Mouse (Mus musculus): ENCODE measurements around the gene Muc13.

DNA sequence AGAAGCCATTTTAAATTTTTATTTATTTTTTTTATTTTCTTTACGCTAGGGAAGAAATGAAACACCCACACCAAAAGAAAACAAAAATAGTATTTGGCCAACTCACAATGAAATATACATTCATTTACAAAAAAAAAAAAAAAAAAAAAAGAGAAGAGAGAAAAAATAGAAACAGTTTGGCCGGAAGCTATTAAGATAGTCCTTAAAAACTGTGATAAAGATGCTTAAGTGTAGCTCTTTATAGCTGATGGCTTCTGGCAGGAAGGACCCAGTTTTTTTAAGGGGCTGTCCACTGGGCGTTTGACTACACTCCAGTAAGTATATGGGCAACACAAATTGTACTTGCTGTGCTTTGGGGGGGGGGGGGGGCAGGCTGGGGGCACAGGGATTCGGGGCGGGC lies 65.5 kb downstream of the Muc13 start:
- TF ChIP-seq POLR2A (IDR thresholded peaks at IDR 0.05; ENCODE audit: control insufficient read depth, extremely low read depth, insufficient read depth, low read length, poor library complexity) (no peak), CTCF (IDR thresholded peaks at IDR 0.05; ENCODE audit: borderline replicate concordance, control insufficient read depth, extremely low read depth, insufficient read depth, low read length, poor library complexity) (no peak)
